Mouse (Mus musculus) hindbrain, postnatal 0 days (tissue): ENCODE data around the gene Slc17a3. TPM values are rescaled to one million over a fixed set of nuclear protein-coding genes. Genes with fewer than 3 reads are reported as not detected.

Experiments used
- ATAC-seq: fragments of 200-750 bp; cut with Nextera tagmentation; 2 replicates; pipeline ENCODE4 v1.8.0; 2017; ENCODE audit warnings: mild to moderate bottlenecking, moderate TSS enrichment, moderate library complexity
- DNase-seq: peaks from one replicate; pipeline ENCODE4 v3.0.0-alpha.2; 2015; ENCODE audit warnings: low spot score
- H3K27ac ChIP-seq: fragments of 300-500 bp; sonication (generic); 2 replicates; pipeline ENCODE4 v1.5.1; 2014; ENCODE audit warnings: mild to moderate bottlenecking
- H3K27me3 ChIP-seq: fragments of 300-500 bp; sonication (generic); 2 replicates; pipeline ENCODE4 v1.6.1; 2014; ENCODE audit warnings: low read length, mixed read lengths; ENCODE audit not compliant: insufficient read depth
- H3K36me3 ChIP-seq: fragments of 300-500 bp; sonication (generic); 2 replicates; pipeline ENCODE4 v1.6.1; 2014; ENCODE audit warnings: low read length, mixed read lengths; ENCODE audit not compliant: insufficient read depth
- H3K4me1 ChIP-seq: fragments of 300-500 bp; sonication (generic); 2 replicates; pipeline ENCODE4 v1.6.1; 2014; ENCODE audit warnings: antibody characterized with exemption, low read length, mixed read lengths; ENCODE audit not compliant: insufficient read depth
- H3K4me2 ChIP-seq: fragments of 300-500 bp; sonication (generic); 2 replicates; pipeline ENCODE4 v1.6.1; 2014; ENCODE audit warnings: low read depth, mild to moderate bottlenecking, low read length, moderate library complexity, mixed read lengths
- H3K4me3 ChIP-seq: fragments of 300-500 bp; sonication (generic); 2 replicates; pipeline ENCODE4 v1.5.1; 2014; ENCODE audit warnings: low read length
- H3K9ac ChIP-seq: fragments of 300-500 bp; sonication (generic); replicated peaks from 2 replicates; pipeline ENCODE4 v1.6.1; 2014; ENCODE audit warnings: mild to moderate bottlenecking, low read length, moderate library complexity, mixed read lengths
- H3K9me3 ChIP-seq: fragments of 300-500 bp; sonication (generic); 2 replicates; pipeline ENCODE4 v1.6.1; 2016; ENCODE audit warnings: low read length, mixed read lengths
- CTCF ChIP-seq: IDR thresholded peaks from 2 replicates; pipeline ENCODE4 v1.5.1; 2016; ENCODE audit warnings: antibody characterized with exemption, control low read depth, low read depth
- WGBS: fragments of 180-500 bp; shearing (Covaris S2); extraction: QIAGEN DNeasy Blood & Tissue Kit; methylation state at CpG from one replicate; pipeline ENCODE4 v1.1.7; 2014; 5-methylcytosine and 5-hydroxymethylcytosine counted together
- polyA plus RNA-seq: library from polyadenylated mRNA; unstranded; fragments of >200 nt; fragmentation: Nextera tagmentation; extraction: Ambion mirVana; gene quantifications from 2 replicates; pipeline ENCODE4 v1.2.1, GENCODE M21; 2015
- total RNA-seq: library from RNA; depleted of rRNA; stranded (reverse); fragments of >200 nt; gene quantifications from 2 replicates; pipeline ENCODE4 v1.2.3, GENCODE M21; 2014

Gene Slc17a3
- total and polyA plus RNA-seq, 2 experiments from 2014 or later, result not detected

DNA sequence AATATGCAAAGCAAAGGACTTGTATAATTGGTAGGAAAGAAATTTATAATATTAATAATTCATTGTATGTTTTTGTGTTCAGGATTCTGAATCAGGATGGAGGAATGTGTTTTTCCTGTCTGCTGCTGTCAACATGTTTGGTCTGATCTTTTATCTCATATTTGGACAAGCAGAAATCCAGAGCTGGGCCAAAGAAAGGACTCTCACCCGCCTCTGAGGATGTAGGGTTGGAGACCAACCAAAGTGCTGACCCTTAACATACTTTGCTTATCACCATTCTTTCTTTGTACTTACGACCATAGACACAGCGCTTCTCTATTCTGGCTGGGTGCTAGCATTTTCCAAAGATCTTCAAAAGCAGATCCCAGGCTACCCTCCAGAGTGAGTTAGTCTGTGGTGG, 17.0 kb upstream of the Slc17a3 start:
- Histone ChIP-seq H3K9ac (no peak overlapping the region), H3K4me2 (no peak overlapping the region), H3K9me3 (no peaks in the 10 kb centered on the region), H3K36me3 (no peaks in the 10 kb centered on the region), H3K4me3 (no peak overlapping the region), H3K27me3 (no peaks in the 10 kb centered on the region), H3K27ac (no peak overlapping the region), H3K4me1 (no peaks in the 10 kb centered on the region)
- WGBS, result 81% methylated on average over 3 of the region's 3 CpGs
- ATAC-seq (no peak), DNase-seq (no peak)
- no peak for TF ChIP-seq CTCF

DNA sequence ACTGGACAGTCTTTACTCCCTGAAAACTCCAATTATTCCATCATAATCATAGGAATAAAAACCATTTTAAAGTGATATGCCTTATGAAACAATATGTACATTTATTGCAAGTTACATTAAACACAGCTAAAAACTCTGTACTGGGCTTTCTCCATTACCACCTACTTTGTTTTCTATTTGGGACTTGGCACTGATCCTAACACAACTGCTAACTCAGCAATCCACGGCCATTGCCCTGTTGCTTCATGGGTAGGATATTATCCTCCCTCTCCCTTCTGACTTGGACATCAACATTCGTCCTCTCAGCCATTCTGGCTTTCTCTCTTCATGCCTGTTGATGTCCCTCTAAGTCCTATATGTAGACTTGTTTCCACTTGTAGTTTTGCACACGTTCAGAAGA, 12.6 kb upstream of the Slc17a3 start:
- no peaks in the 10 kb centered on the region for H3K36me3 ChIP-seq
- WGBS, result 63% methylated on average over 3 of the region's 3 CpGs
- H3K4me2 ChIP-seq, result no peak overlapping the region
- TF ChIP-seq CTCF, result no peak
- no peak for DNase-seq
- no peak overlapping the region for H3K9ac ChIP-seq
- no peak for ATAC-seq
- no peak overlapping the region for H3K4me3 ChIP-seq
- no peaks in the 10 kb centered on the region for H3K4me1 ChIP-seq
- H3K27ac ChIP-seq, result no peak overlapping the region
- H3K27me3 ChIP-seq, result no peaks in the 10 kb centered on the region
- H3K9me3 ChIP-seq, result no peaks in the 10 kb centered on the region

GRCm38 (mm10) chr13:23833053-23833452, 6.2 kb upstream of the Slc17a3 start:
- Histone ChIP-seq H3K27ac (no peak overlapping the region), H3K4me3 (no peak overlapping the region), H3K36me3 (no peaks in the 10 kb centered on the region), H3K9me3 (no peaks in the 10 kb centered on the region), H3K4me1 (no peaks in the 10 kb centered on the region), H3K4me2 (no peak overlapping the region), H3K9ac (no peak overlapping the region), H3K27me3 (no peaks in the 10 kb centered on the region)
- DNase-seq, result peak; percentile 86
- 11% methylated on average over 6 of the region's 6 CpGs for WGBS
- ATAC-seq, result peak; percentile 70
- TF ChIP-seq CTCF, result peak; percentile 79

DNA sequence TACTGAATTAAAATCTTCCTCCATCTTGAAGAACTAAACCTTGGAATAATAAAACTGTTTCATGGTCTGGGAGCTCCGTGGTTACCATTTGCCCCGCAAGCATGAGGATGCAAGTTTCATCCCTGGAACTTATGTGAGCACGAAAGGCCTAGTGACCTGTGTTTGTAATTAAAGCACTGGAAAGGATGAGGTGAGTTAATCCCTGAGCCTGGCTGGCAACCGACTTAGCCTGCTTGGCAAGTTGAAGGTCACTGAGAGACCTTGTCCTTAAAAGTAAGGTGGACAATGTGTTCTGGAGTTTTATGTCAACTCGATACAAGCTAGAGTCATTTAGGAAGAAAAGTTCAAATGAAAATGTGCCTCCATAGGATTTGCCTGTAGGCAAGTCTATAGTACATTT, 4.4 kb upstream of the Slc17a3 start:
- H3K4me2 ChIP-seq, result no peak overlapping the region

GRCm38 (mm10) chr13:23836630-23837029, 2.6 kb upstream of the Slc17a3 start:
- no peaks in the 10 kb centered on the region for H3K36me3 ChIP-seq
- H3K27me3 ChIP-seq, result no peaks in the 10 kb centered on the region
- no peak overlapping the region for H3K9ac ChIP-seq
- H3K9me3 ChIP-seq, result no peaks in the 10 kb centered on the region
- no peak overlapping the region for H3K4me3 ChIP-seq
- DNase-seq (no peak), ATAC-seq (no peak)
- no peak overlapping the region for H3K27ac ChIP-seq
- no peak for TF ChIP-seq CTCF
- WGBS, result 96% methylated on average over 5 of the region's 5 CpGs
- no peaks in the 10 kb centered on the region for H3K4me1 ChIP-seq
- H3K4me2 ChIP-seq, result no peak overlapping the region

More for the DNA sequence above, 4.4 kb upstream of the Slc17a3 start:
- DNase-seq (no peak), ATAC-seq (no peak)
- H3K36me3 ChIP-seq, result no peaks in the 10 kb centered on the region
- WGBS, result 91% methylated on average over 5 of the region's 5 CpGs
- no peaks in the 10 kb centered on the region for H3K4me1 ChIP-seq
- H3K27ac ChIP-seq, result no peak overlapping the region
- TF ChIP-seq CTCF, result no peak
- H3K27me3 ChIP-seq, result no peaks in the 10 kb centered on the region
- no peak overlapping the region for H3K9ac ChIP-seq
- H3K9me3 ChIP-seq, result no peaks in the 10 kb centered on the region
- no peak overlapping the region for H3K4me3 ChIP-seq

DNA sequence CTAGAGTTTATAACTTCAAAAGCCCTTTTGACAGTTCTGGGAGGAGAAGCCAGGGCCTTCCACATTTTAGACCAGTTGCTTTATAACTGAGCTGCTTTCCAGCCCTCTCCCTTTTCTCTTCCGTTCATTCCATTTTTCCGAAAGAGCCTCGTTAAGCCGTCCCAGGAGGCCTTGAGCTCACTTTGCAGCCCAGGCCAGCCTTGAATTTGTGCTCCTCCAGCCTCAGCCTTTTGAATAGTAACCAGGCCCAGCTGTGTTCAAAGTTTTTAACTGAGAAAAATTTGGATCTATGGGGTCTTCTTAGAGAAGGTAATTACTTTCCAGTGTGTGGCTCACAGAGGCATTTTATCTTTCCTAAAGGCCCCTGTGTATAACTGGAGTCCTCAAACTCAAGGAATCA, 6.6 kb downstream of the Slc17a3 start:
- Histone ChIP-seq H3K36me3 (no peaks in the 10 kb centered on the region), H3K9me3 (no peaks in the 10 kb centered on the region), H3K27ac (no peak overlapping the region), H3K27me3 (no peaks in the 10 kb centered on the region), H3K4me1 (no peaks in the 10 kb centered on the region), H3K9ac (no peak overlapping the region), H3K4me3 (no peak overlapping the region), H3K4me2 (no peak overlapping the region)
- ATAC-seq, result no peak
- no peak for DNase-seq
- 68% methylated on average over 4 of the region's 4 CpGs for WGBS
- TF ChIP-seq CTCF, result no peak

GRCm38 (mm10) chr13:23849299-23849698, 10.1 kb downstream of the Slc17a3 start:
- DNase-seq (no peak), ATAC-seq (no peak)
- Histone ChIP-seq H3K4me1 (no peaks in the 10 kb centered on the region), H3K4me2 (no peak overlapping the region), H3K4me3 (no peak overlapping the region), H3K36me3 (no peaks in the 10 kb centered on the region), H3K9ac (no peak overlapping the region), H3K27ac (no peak overlapping the region), H3K27me3 (no peaks in the 10 kb centered on the region), H3K9me3 (no peaks in the 10 kb centered on the region)
- 86% methylated on average over 2 of the region's 2 CpGs for WGBS
- no peak for TF ChIP-seq CTCF

- H3K4me2 ChIP-seq, result no peak overlapping the region
- no peak overlapping the region for H3K4me3 ChIP-seq
- H3K36me3 ChIP-seq, result no peaks in the 10 kb centered on the region
- no peak for DNase-seq
- H3K9ac ChIP-seq, result no peak overlapping the region
- no peak for ATAC-seq
- no peaks in the 10 kb centered on the region for H3K27me3 ChIP-seq
- WGBS, result 54% methylated on average over 3 of the region's 3 CpGs
- H3K9me3 ChIP-seq, result no peaks in the 10 kb centered on the region
- no peaks in the 10 kb centered on the region for H3K4me1 ChIP-seq
- H3K27ac ChIP-seq, result no peak overlapping the region
- TF ChIP-seq CTCF, result no peak
Observed at GRCm38 (mm10) chr13:23856401-23856800, 17.2 kb downstream of the Slc17a3 start.
